In genomic region chr2:35336388-35337280, GRCm38 (mm10) we compare ENCODE assay signal across 8 mouse cellular contexts. TPM values are rescaled to one million over a fixed set of nuclear protein-coding genes. Genes with fewer than 3 reads are reported as not detected.
DNase-seq lines count a peak whose midpoint lies in the region; ATAC-seq and TF ChIP-seq lines count a peak whose summit lies in the region.

TSS of gene Stom (minus strand) at chr2:35336976.

- WGBS in forebrain, embryonic 15.5 days: under 1% methylated on average over 45 of the region's 45 CpGs
- under 1% methylated on average over 45 of the region's 45 CpGs for WGBS in lung, adult 2 months

- no peak within 1 kb of the TSS for H3K27ac ChIP-seq in ES-E14 (ENCODE audit: insufficient read depth, low read depth, low read length, poor library complexity, severe bottlenecking)
- peak within 1 kb of the TSS; percentile 57; the same call in 1 of the 2 replicates for H3K27ac ChIP-seq in forebrain, embryonic 15.5 days (replicated peaks)

- ATAC-seq in forebrain, embryonic 15.5 days (replicated peaks): peak; percentile 98
- peak; percentile 99 for ATAC-seq in neutrophil, adult 5-6 weeks (ENCODE audit: extremely low read depth, insufficient number of reproducible peaks, low FRiP score, poor library complexity, severe bottlenecking)

- peak within 1 kb of the TSS; percentile 70 to 98 for H3K4me3 ChIP-seq in ES-E14 (ENCODE audit: insufficient read depth in 1 of 2, low read depth in 1 of 2, low read length in 2 of 2, poor library complexity in 1 of 2, severe bottlenecking in 1 of 2)
- peak within 1 kb of the TSS; percentile 66 for H3K4me3 ChIP-seq in forebrain, embryonic 15.5 days
- H3K4me3 ChIP-seq in lung, adult 2 months (replicated peaks; ENCODE audit: extremely low read depth, low read depth, low read length): peak within 1 kb of the TSS; percentile 79

- in situ Hi-C loops in ES-E14 (cut with MboI; ENCODE audit: low sequenced_read_pairs in 2 of 2, unreplicated experiment in 2 of 2): no loop called here

- no peak for TF ChIP-seq CTCF in lung, adult 2 months (IDR thresholded peaks at IDR 0.05; ENCODE audit: insufficient read depth, low read length)

- TF ChIP-seq POLR2A in lung, adult 2 months (IDR thresholded peaks at IDR 0.05; ENCODE audit: borderline replicate concordance, extremely low read depth, low read depth, low read length): peak; percentile 86; the same call in 1 of the 2 replicates

- H3K4me2 ChIP-seq in forebrain, embryonic 15.5 days (replicated peaks): peak within 1 kb of the TSS; percentile 93

- H3K9ac ChIP-seq in ES-E14 (ENCODE audit: insufficient read depth, low read depth, low read length, poor library complexity, severe bottlenecking): peak within 1 kb of the TSS; percentile 67
- H3K9ac ChIP-seq in forebrain, embryonic 15.5 days (replicated peaks): peak within 1 kb of the TSS; percentile 66

- peak; percentile 98 for DNase-seq in ES-E14 (ENCODE audit: low read depth, low spot score)
- DNase-seq in cerebellum, adult 11-12 months: peak; percentile 98
- DNase-seq in heart, postnatal 25 days (ENCODE audit: low spot score): peak; percentile 99
- peak; percentile 95 to 96 for DNase-seq in layer of hippocampus, adult 18-20 months (ENCODE audit: low spot score in 2 of 2)
- DNase-seq in lung, adult 2 months: peak; percentile 100
- peak; percentile 97 to 98 for DNase-seq in thymus, adult 18-20 months

- peaks cover 0 to 4% of the 10 kb centered on the region in 2 experiments; a peak in 1 of 4 replicates for H3K4me1 ChIP-seq in ES-E14 (ENCODE audit: control insufficient read depth in 2 of 2, insufficient read depth in 2 of 2, low read length in 2 of 2, poor library complexity in 1 of 2)
- peaks cover 18% of the 10 kb centered on the region for H3K4me1 ChIP-seq in forebrain, embryonic 15.5 days
- peaks cover 11% of the 10 kb centered on the region for H3K4me1 ChIP-seq in lung, adult 2 months (ENCODE audit: control insufficient read depth, insufficient read depth, low read length)

- intact Hi-C loops in heart, postnatal 25 days (cut with DNase I): loop anchor here (5.0 kb wide), 1 partner anchor 134 kb away; the partner anchor contains the start of gene Rab14

- H3K27me3 ChIP-seq in forebrain, embryonic 15.5 days: no peaks in the 10 kb centered on the region

- H3K36me3 ChIP-seq in ES-E14 (ENCODE audit: control insufficient read depth, insufficient read depth, low read length, poor library complexity, severe bottlenecking): no peaks in the 10 kb centered on the region
- no peaks in the 10 kb centered on the region for H3K36me3 ChIP-seq in forebrain, embryonic 15.5 days

- no peaks in the 10 kb centered on the region for H3K9me3 ChIP-seq in ES-E14 (ENCODE audit: control insufficient read depth, insufficient read depth, low read depth, low read length)
- H3K9me3 ChIP-seq in forebrain, embryonic 15.5 days: no peaks in the 10 kb centered on the region

TF ChIP-seq in ES-E14, 5 proteins besides CTCF, POLR2A, EP300 and RAD21:
- TF ChIP-seq HCFC1 (IDR thresholded peaks at IDR 0.05; ENCODE audit: borderline replicate concordance, insufficient read depth, low read length): no peak
- TF ChIP-seq ZC3H11A (IDR thresholded peaks at IDR 0.05; ENCODE audit: borderline replicate concordance, low read depth, low read length): no peak
- TF ChIP-seq ZNF384 (IDR thresholded peaks at IDR 0.05; ENCODE audit: low read depth, low read length): no peak
- TF ChIP-seq CHD2 (IDR thresholded peaks at IDR 0.05; ENCODE audit: low read depth, low read length): no peak
- no peak for TF ChIP-seq MAFK (IDR thresholded peaks at IDR 0.05; ENCODE audit: insufficient read depth, low read depth, low read length)

RNA-seq across cellular contexts. Expression of gene Stom, which starts in this region (rescaled TPM):
- total RNA-seq in ES-E14 (2012; rRNA removed): 11.6 and 18.1 TPM in 2 replicates
- 9.9 and 10.9 TPM in 2 replicates for polyA plus RNA-seq in forebrain, embryonic 15.5 days (2015; fragmentation: Nextera tagmentation; extraction: Ambion mirVana)
- 10 to 100 TPM; 64.4 to 68.1 TPM for total RNA-seq in heart, postnatal 25 days (2021)
- 10 to 100 TPM in 1 of 2 experiments, 1 to 10 TPM in 1; 8.3 to 10.2 TPM for total RNA-seq in layer of hippocampus, adult 18-20 months (2021)
- polyA plus RNA-seq in lung, adult 2 months (2012; rRNA removed): 45.1 and 69.5 TPM in 2 replicates
- total RNA-seq in neutrophil, adult 5-6 weeks (2017): 14.0 and 15.0 TPM in 2 replicates
